Mouse (Mus musculus) embryonic facial prominence, embryonic 11.5 days (tissue): ENCODE data around the gene Ifit1bl1. TPM values are rescaled to one million over a fixed set of nuclear protein-coding genes. Genes with fewer than 3 reads are reported as not detected.

Experiments
- ATAC-seq: fragments of 200-750 bp; cut with Nextera tagmentation; replicated peaks from 2 replicates; pipeline ENCODE4 v1.8.0; 2017; ENCODE audit warnings: low read depth; ENCODE audit not compliant: insufficient number of reproducible peaks, low FRiP score, low TSS enrichment
- DNase-seq: peaks from one replicate; pipeline ENCODE4 v3.0.0-alpha.2; 2015; ENCODE audit warnings: low spot score
- H3K27ac ChIP-seq: fragments of 300-500 bp; sonication (generic); replicated peaks from 2 replicates; pipeline ENCODE4 v1.5.1; 2014; ENCODE audit warnings: mild to moderate bottlenecking, low read depth, low read length, control low read depth
- H3K27me3 ChIP-seq: fragments of 300-500 bp; sonication (generic); 2 replicates; pipeline ENCODE4 v1.6.1; 2014; ENCODE audit warnings: mild to moderate bottlenecking, low read length, moderate library complexity, mixed read lengths; ENCODE audit not compliant: control insufficient read depth, insufficient read depth
- H3K36me3 ChIP-seq: fragments of 300-500 bp; sonication (generic); replicated peaks from 2 replicates; pipeline ENCODE4 v1.6.1; 2014; ENCODE audit warnings: low read depth, mild to moderate bottlenecking, low read length, moderate library complexity, mixed read lengths; ENCODE audit not compliant: control insufficient read depth, insufficient read depth
- H3K4me1 ChIP-seq: fragments of 300-500 bp; sonication (generic); 2 replicates; pipeline ENCODE4 v1.6.1; 2014; ENCODE audit warnings: low read length, mixed read lengths; ENCODE audit not compliant: control insufficient read depth, insufficient read depth
- H3K4me2 ChIP-seq: fragments of 300-500 bp; sonication (generic); 2 replicates; pipeline ENCODE4 v1.6.1; 2014; ENCODE audit warnings: low read depth, mild to moderate bottlenecking, control low read depth, low read length, moderate library complexity
- H3K4me3 ChIP-seq: fragments of 300-500 bp; sonication (generic); 2 replicates; pipeline ENCODE4 v1.5.1; 2014; ENCODE audit warnings: low read depth, low read length, control low read depth
- H3K9ac ChIP-seq: fragments of 300-500 bp; sonication (generic); replicated peaks from 2 replicates; pipeline ENCODE4 v1.6.1; 2014; ENCODE audit warnings: mild to moderate bottlenecking, control low read depth, low read length
- H3K9me3 ChIP-seq: fragments of 300-500 bp; sonication (generic); replicated peaks from 2 replicates; pipeline ENCODE4 v1.6.1; 2016; ENCODE audit warnings: mild to moderate bottlenecking, low read length, inconsistent platforms, mixed read lengths; ENCODE audit not compliant: control insufficient read depth
- WGBS: fragments of 180-500 bp; shearing (Covaris S2); extraction: QIAGEN DNeasy Blood & Tissue Kit; methylation state at CpG from one replicate; pipeline ENCODE4 v1.1.7; 2014; 5-methylcytosine and 5-hydroxymethylcytosine counted together
- polyA plus RNA-seq: library from polyadenylated mRNA; unstranded; fragments of >200 nt; fragmentation: Nextera tagmentation; extraction: Ambion mirVana; gene quantifications from 2 replicates; pipeline ENCODE4 v1.2.1, GENCODE M21; 2014

Gene Ifit1bl1
- polyA plus RNA-seq, 1 experiment from 2014 or later: not detected

- Histone ChIP-seq H3K27me3 (no peaks in the 10 kb centered on the region), H3K9ac (no peak overlapping the region), H3K27ac (no peak overlapping the region), H3K36me3 (no peaks in the 10 kb centered on the region), H3K4me2 (no peak overlapping the region), H3K9me3 (no peaks in the 10 kb centered on the region), H3K4me1 (no peaks in the 10 kb centered on the region), H3K4me3 (no peak overlapping the region)
- ATAC-seq (no peak), DNase-seq (no peak)
- WGBS: 59% methylated on average over 7 of the region's 7 CpGs
These were observed 32.5 kb downstream of the Ifit1bl1 start for GRCm38 (mm10) chr19:34568988-34569895.

DNA sequence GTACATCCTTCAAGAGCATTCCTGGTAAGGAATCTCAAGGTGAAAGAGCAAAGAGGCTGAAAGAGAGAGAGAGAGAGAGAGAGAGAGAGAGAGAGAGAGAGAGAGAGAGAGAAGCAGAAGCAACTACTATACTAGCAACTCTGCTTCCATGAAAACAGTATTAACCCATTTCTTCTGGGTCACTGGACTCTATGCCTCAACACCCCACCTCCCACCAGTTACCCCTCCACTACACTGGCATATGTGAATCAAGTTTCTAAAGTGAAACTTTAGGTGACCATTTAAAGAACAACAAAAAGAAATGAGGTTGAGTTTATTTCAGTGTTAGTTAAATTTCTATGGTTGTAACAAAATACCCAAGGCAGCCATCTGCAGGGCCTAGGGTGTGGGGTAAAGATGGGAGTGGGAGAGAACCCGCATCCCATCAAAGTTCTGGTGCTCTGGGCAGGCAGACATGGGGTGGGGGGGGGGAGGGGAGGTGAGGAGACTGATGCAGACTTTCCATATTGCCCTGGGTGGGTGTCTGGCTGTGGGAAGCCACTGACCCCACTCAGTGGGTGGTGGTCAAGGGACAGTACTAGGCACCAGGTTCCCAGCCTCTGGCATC is 35.5 kb downstream of the Ifit1bl1 start:
- Histone ChIP-seq H3K9me3 (no peaks in the 10 kb centered on the region), H3K27me3 (no peaks in the 10 kb centered on the region), H3K4me3 (no peak overlapping the region), H3K9ac (no peak overlapping the region), H3K4me2 (no peak overlapping the region), H3K4me1 (no peaks in the 10 kb centered on the region), H3K36me3 (no peaks in the 10 kb centered on the region), H3K27ac (no peak overlapping the region)
- DNase-seq (no peak), ATAC-seq (no peak)
- WGBS: 83% methylated on average over 1 of the region's 1 CpGs

DNA sequence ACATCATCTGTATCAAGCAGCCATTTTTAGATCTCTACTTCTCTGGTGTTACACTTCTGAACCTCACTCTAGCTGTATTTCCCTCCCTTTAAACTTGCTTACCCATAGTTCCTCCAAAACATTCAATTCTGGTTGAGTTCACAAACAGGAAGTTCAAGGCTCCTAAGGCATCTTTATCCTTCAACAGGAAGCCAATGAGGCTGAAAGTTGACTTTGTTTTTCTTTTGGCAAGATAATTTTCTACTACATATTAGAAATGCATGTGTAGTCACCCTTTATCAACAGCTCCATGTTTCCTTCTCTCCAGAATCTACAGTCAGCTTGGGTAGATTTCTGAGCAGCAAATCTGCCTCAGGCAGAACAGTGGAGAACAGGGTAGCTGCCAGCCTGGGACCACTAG is 39.2 kb downstream of the Ifit1bl1 start:
- no peak overlapping the region for H3K4me2 ChIP-seq
- no peaks in the 10 kb centered on the region for H3K27me3 ChIP-seq
- no peak for DNase-seq
- H3K9ac ChIP-seq: no peak overlapping the region
- H3K4me1 ChIP-seq: no peaks in the 10 kb centered on the region
- no peak for ATAC-seq
- no peak overlapping the region for H3K27ac ChIP-seq
- no peaks in the 10 kb centered on the region for H3K9me3 ChIP-seq
- H3K36me3 ChIP-seq: no peaks in the 10 kb centered on the region
- no peak overlapping the region for H3K4me3 ChIP-seq

DNA sequence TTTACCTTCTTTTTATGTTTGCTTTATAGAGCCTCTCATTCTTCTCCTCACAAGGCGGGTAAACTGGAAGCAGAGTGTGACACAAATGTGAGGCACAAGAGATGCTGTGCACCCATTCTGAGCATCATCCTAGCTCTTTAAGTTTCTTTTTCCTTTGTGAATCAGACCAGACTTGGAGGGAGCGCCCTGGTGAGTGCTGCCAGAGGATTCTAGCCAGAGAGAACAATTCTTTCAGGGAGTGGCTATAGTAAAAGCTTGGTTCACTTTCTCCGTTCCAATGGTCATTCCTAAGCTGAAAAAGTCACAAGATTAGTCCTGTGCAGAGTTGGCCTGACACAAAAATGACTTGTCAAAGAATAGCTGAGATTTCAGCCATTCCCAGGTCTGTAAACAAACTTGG is 45.1 kb downstream of the Ifit1bl1 start:
- Histone ChIP-seq H3K27me3 (no peaks in the 10 kb centered on the region), H3K9me3 (no peaks in the 10 kb centered on the region), H3K4me1 (no peaks in the 10 kb centered on the region; the same call in 1 of the 2 replicates), H3K4me3 (no peak overlapping the region), H3K36me3 (no peaks in the 10 kb centered on the region), H3K4me2 (no peak overlapping the region), H3K9ac (no peak overlapping the region), H3K27ac (no peak overlapping the region)
- WGBS: 79% methylated on average over 3 of the region's 3 CpGs
- ATAC-seq (no peak), DNase-seq (no peak)

- H3K9me3 ChIP-seq: no peaks in the 10 kb centered on the region
- H3K4me1 ChIP-seq: no peaks in the 10 kb centered on the region; the same call in 1 of the 2 replicates
- H3K4me3 ChIP-seq: no peak overlapping the region
- H3K27ac ChIP-seq: no peak overlapping the region
- H3K36me3 ChIP-seq: no peaks in the 10 kb centered on the region
- no peaks in the 10 kb centered on the region for H3K27me3 ChIP-seq
- ATAC-seq: no peak
- no peak for DNase-seq
- H3K9ac ChIP-seq: no peak overlapping the region
- H3K4me2 ChIP-seq: no peak overlapping the region
These were observed 47.7 kb downstream of the Ifit1bl1 start for GRCm38 (mm10) chr19:34554061-34554460.

- H3K27me3 ChIP-seq: no peaks in the 10 kb centered on the region
- H3K9ac ChIP-seq: no peak overlapping the region; the same call in 1 of the 2 replicates
- 57% methylated on average over 3 of the region's 3 CpGs for WGBS
- H3K36me3 ChIP-seq: no peaks in the 10 kb centered on the region
- no peak for ATAC-seq
- no peak for DNase-seq
- H3K9me3 ChIP-seq: no peaks in the 10 kb centered on the region
- no peaks in the 10 kb centered on the region; the same call in 1 of the 2 replicates for H3K4me1 ChIP-seq
- no peak overlapping the region for H3K4me2 ChIP-seq
- H3K27ac ChIP-seq: no peak overlapping the region
- H3K4me3 ChIP-seq: no peak overlapping the region
These were observed 48.2 kb downstream of the Ifit1bl1 start for GRCm38 (mm10) chr19:34553522-34553921.

GRCm38 (mm10) chr19:34553021-34553420 is 48.7 kb downstream of the Ifit1bl1 start:
- 54% methylated on average over 6 of the region's 6 CpGs for WGBS
- H3K27ac ChIP-seq: no peak overlapping the region

GRCm38 (mm10) chr19:34551981-34552380 is 49.8 kb downstream of the Ifit1bl1 start:
- Histone ChIP-seq H3K27me3 (no peaks in the 10 kb centered on the region), H3K27ac (no peak overlapping the region), H3K4me2 (no peak overlapping the region), H3K9ac (no peak overlapping the region), H3K36me3 (no peaks in the 10 kb centered on the region), H3K9me3 (no peaks in the 10 kb centered on the region), H3K4me1 (no peaks in the 10 kb centered on the region; the same call in 1 of the 2 replicates), H3K4me3 (no peak overlapping the region)
- no peak for ATAC-seq
- WGBS: 60% methylated on average over 5 of the region's 5 CpGs
- no peak for DNase-seq

More at GRCm38 (mm10) chr19:34553021-34553420, 48.7 kb downstream of the Ifit1bl1 start:
- no peaks in the 10 kb centered on the region for H3K36me3 ChIP-seq
- H3K27me3 ChIP-seq: no peaks in the 10 kb centered on the region
- H3K9ac ChIP-seq: no peak overlapping the region
- no peaks in the 10 kb centered on the region; the same call in 1 of the 2 replicates for H3K4me1 ChIP-seq
- DNase-seq: peak; percentile 39
- no peak for ATAC-seq
- no peak overlapping the region for H3K4me3 ChIP-seq
- H3K9me3 ChIP-seq: no peaks in the 10 kb centered on the region
- no peak overlapping the region for H3K4me2 ChIP-seq
